Mouse (Mus musculus): ENCODE results near the gene Msx3.
A peak's percentile ranks its signal among the peaks of the same experiment; 100 is the strongest.

Msx3 gene

DNA sequence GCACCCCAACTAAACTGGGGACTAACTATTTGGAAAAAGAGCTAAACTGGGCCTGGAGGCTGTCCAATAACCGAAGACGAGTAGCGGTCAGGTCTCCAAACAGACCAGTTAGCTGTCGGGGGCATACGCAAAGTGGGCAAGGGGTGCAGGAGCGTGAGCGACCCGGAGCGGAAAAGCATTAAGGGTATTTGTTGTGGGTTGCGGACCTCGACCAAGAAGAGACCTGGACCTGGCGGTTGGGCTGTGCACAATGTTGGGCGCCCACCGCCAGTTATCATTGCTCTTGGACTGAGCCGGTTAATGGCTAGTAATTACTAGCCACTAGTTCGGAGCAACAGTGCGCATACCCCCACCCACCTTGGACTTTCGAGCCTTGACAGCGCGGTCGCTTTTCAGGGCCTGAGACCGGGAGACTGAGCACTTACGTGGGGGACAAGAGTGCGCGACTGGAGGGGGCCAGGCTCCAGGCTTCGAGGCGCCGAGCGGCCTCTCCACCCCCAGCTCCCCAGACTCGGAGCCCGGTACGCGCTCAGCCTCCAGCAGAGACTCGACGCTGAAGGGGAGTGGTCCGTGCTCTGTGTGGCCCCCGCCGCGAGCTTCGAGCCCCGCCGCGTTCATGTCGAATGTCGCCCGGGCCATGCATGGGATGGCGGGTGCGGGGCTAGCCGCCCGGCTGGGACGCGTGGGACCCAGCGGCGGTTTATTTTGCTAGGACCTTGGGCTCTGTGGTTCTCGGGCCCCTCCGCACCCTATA, at the start of gene Msx3:
TSS of gene Msx3 (minus strand) at position 729 of the 754 bp plus-strand sequence.
- DNase-seq (ENCODE audit: low spot score in 2 of 2): peak in 1 of 2 experiments; percentile 12

- no peak for DNase-seq (ENCODE audit: low spot score in 2 of 2)
Observed at GRCm38 (mm10) chr7:140098466-140098865, 49.6 kb upstream of the Msx3 start.

- DNase-seq (ENCODE audit: low spot score in 2 of 2): no peak
Observed at GRCm38 (mm10) chr7:140096055-140096454, 47.2 kb upstream of the Msx3 start.

DNA sequence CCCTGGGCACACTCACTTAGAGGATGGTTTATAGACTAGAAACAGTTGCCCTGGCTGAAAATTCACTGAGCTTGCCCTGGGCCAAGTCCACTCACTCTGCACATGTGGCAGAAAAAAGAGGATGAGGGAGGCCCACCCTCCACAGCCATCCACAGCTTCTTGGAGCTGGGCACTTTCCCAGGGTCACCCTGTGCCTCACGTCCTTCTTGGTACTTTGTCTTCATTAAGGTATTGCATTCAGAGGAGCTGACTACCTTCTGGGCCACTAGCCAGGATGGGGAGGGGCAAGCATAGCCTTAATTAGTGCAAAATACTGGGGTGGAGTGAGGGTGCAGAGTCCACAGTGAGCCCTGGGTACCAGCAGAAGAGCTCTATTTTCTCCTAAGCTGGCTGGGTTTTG, 46.7 kb upstream of the Msx3 start:
- DNase-seq (ENCODE audit: low spot score in 2 of 2): no peak

DNA sequence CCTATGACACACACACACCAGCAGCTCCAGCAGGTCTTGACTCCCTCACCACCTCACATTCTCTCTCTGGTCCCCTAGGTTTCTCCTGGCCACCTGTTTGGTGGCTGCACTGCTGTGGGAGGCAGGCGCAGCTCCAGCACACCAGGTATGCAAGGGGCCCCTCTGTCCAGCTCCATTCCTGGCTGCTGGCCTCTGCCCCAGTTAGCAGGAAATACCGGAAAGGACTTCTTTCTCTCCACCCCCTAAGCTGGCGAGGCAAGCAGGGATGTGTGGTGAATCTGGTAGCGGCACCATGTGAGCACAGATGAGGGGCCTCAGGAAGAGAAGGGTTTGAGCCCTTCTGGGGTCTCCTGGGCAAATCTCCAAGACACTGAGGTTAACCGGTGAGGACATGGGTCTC, 46.1 kb upstream of the Msx3 start:
- DNase-seq (ENCODE audit: low spot score in 2 of 2): peak; percentile 43 to 50

- no peak for DNase-seq (ENCODE audit: low spot score in 2 of 2)
Observed at GRCm38 (mm10) chr7:140092924-140093528, 44.1 kb upstream of the Msx3 start, which contains the start of gene Prap1. Gene Prap1, plus strand, starts transcription at chr7:140093395.

- DNase-seq (ENCODE audit: low spot score in 2 of 2): no peak
Observed at GRCm38 (mm10) chr7:140090601-140091000, 41.7 kb upstream of the Msx3 start.

DNA sequence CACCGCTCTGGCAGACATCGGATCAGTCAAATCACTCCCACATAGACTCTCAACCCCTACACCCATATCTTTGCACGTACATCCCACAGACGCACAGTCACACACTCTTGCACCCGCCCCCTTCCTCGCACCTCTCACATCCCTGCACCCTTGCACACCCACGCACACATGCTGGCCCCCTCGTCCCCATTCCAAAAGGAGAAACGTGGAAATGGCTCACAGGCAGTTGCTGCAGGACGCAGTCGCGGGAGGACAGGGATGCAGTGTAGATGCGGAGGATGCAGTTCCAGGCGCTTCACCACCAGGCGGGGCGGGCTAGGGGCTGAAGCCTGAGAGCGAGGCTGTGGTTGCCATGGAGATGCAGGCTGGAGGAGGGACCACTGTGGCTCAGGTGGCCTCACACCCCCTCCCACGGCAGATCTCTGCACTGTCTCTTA, 33.4 kb upstream of the Msx3 start, which contains the start of gene Caly:
TSS of gene Caly (minus strand) at position 307 of the 437 bp plus-strand sequence.
- DNase-seq (ENCODE audit: low spot score in 2 of 2): no peak

- no peak for DNase-seq (ENCODE audit: low spot score in 2 of 2)
Observed at GRCm38 (mm10) chr7:140081408-140082241, 32.7 kb upstream of the Msx3 start.

- DNase-seq (ENCODE audit: low spot score in 2 of 2): no peak
Observed at GRCm38 (mm10) chr7:140080503-140081156, 31.7 kb upstream of the Msx3 start.

GRCm38 (mm10) chr7:140078711-140079110, 29.8 kb upstream of the Msx3 start:
- DNase-seq (ENCODE audit: low spot score in 2 of 2): no peak

GRCm38 (mm10) chr7:140077698-140078097, 28.8 kb upstream of the Msx3 start:
- DNase-seq (ENCODE audit: low spot score in 2 of 2): no peak

GRCm38 (mm10) chr7:140070042-140070711, 21.3 kb upstream of the Msx3 start:
- no peak for DNase-seq (ENCODE audit: low spot score in 2 of 2)

- no peak for DNase-seq (ENCODE audit: low spot score in 2 of 2)
Observed at GRCm38 (mm10) chr7:140067397-140067796, 18.5 kb upstream of the Msx3 start.

DNA sequence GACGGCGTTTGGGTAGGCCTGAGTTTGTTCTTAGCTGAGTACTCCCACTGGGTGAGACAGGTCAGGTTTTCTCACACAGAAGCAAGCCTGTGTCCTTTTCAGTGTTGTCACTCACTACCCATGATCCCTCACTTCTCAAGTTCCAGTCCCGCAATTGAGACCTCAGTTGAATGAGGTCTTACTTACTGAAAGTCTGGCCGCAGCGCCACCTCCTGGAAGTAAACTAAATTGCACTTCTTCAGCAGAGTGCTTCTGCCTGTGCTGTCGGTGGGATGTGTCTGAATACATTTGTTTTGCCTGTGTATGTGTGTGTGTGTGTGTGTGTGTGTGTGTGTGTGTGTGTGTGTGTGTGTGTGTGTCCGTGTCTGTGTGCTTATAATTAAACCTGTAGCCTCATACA, 14.2 kb upstream of the Msx3 start:
- DNase-seq (ENCODE audit: low spot score in 2 of 2): peak in 1 of 2 experiments; percentile 56

- peak in 1 of 2 experiments; percentile 47 for DNase-seq (ENCODE audit: low spot score in 2 of 2)
Observed at GRCm38 (mm10) chr7:140062307-140062706, 13.4 kb upstream of the Msx3 start.

DNA sequence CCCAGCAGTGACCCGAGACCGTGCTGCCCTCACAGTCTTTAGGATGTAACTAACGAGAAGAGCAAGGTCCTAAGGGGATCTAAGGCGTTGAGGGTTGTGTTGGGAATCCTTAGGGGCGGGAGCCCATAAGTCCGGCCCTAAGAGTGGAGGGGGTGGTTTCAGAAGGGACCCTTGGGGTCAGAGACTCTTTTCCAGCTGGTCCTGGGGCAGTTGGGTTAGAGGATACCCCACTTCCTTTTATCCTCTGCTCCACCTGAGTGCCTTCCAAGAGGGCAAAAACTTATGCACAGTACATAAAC, 12.9 kb upstream of the Msx3 start:
- DNase-seq (ENCODE audit: low spot score in 2 of 2): no peak

- DNase-seq (ENCODE audit: low spot score in 2 of 2): peak; percentile 57 to 63
Observed at GRCm38 (mm10) chr7:140060936-140061831, 12.3 kb upstream of the Msx3 start.

DNA sequence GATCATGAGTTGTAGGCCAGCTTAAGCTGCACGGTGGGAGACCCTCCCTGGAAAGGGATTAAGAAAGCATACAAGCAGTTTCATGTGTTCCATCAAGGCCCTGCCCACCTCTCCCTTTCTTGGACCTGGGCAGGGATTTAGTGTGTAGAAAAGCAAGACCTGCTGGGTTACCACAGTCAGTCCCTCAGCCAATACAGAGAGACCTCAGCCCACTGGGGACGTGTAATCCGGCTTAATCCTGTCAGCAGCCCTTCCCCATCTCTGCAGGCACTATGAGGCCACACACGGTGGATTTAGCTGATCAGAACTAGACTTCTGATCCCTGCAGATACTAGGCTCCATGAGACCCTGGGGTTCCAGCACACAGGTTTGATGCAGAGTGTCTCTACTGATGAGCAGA, 10.7 kb upstream of the Msx3 start:
- no peak for DNase-seq (ENCODE audit: low spot score in 2 of 2)

GRCm38 (mm10) chr7:140058528-140058927, 9.6 kb upstream of the Msx3 start:
- no peak for DNase-seq (ENCODE audit: low spot score in 2 of 2)

Measured in urinary bladder, adult 18-20 months (tissue).